In genomic region chr3:32132395-32133004, GRCm38 (mm10) we compare ENCODE assay signal across 27 mouse cellular contexts.
DNase-seq lines count a peak whose midpoint lies in the region; ATAC-seq lines count a peak whose summit lies in the region.
"Had no signal": no experiment of that assay in that cellular context is flagged by ENCODE, and none has a peak within 500 bp of the region (broad histone marks: within the 10 kb centered on the region; RNA-seq: fewer than 3 reads in every experiment).

No protein-coding gene starts in this region.

- H3K27me3 ChIP-seq in embryonic facial prominence, embryonic 11.5 days (ENCODE audit: control insufficient read depth, insufficient read depth, low read length), result no peaks in the 10 kb centered on the region
- H3K27me3 ChIP-seq in embryonic facial prominence, embryonic 10.5 days (replicated peaks; ENCODE audit: low read depth, poor library complexity, severe bottlenecking), result no peaks in the 10 kb centered on the region
- no peaks in the 10 kb centered on the region for H3K27me3 ChIP-seq in hindbrain, embryonic 12.5 days
- no peaks in the 10 kb centered on the region for H3K27me3 ChIP-seq in hindbrain, embryonic 10.5 days (ENCODE audit: insufficient read depth, poor library complexity, severe bottlenecking)
- no peaks in the 10 kb centered on the region for H3K27me3 ChIP-seq in midbrain, embryonic 14.5 days (ENCODE audit: control insufficient read depth, insufficient read depth, low read length)
- H3K27me3 ChIP-seq in midbrain, embryonic 10.5 days (ENCODE audit: low read depth, poor library complexity, severe bottlenecking), result no peaks in the 10 kb centered on the region
- H3K27me3 ChIP-seq: embryonic facial prominence, embryonic 15.5 days; heart, embryonic 12.5 days; heart, embryonic 15.5 days; hindbrain, embryonic 13.5 days; intestine, embryonic 15.5 days had no signal

- H3K27ac ChIP-seq in embryonic facial prominence, embryonic 11.5 days (replicated peaks; ENCODE audit: low read depth, low read length), result no peak overlapping the region
- no peak overlapping the region for H3K27ac ChIP-seq in embryonic facial prominence, embryonic 10.5 days (replicated peaks)
- no peak overlapping the region for H3K27ac ChIP-seq in hindbrain, embryonic 12.5 days
- H3K27ac ChIP-seq in hindbrain, embryonic 10.5 days, result no peak overlapping the region
- peak overlapping the region; percentile 63; the same call in 1 of the 2 replicates for H3K27ac ChIP-seq in midbrain, embryonic 14.5 days (replicated peaks; ENCODE audit: low read depth, low read length)
- no peak overlapping the region for H3K27ac ChIP-seq in midbrain, embryonic 10.5 days (replicated peaks)
- H3K27ac ChIP-seq: embryonic facial prominence, embryonic 15.5 days; heart, embryonic 15.5 days; hindbrain, embryonic 13.5 days; intestine, embryonic 15.5 days had no signal

- no peaks in the 10 kb centered on the region for H3K9me3 ChIP-seq in embryonic facial prominence, embryonic 11.5 days (replicated peaks; ENCODE audit: control insufficient read depth, low read length)
- H3K9me3 ChIP-seq in embryonic facial prominence, embryonic 10.5 days, result no peaks in the 10 kb centered on the region
- no peaks in the 10 kb centered on the region for H3K9me3 ChIP-seq in hindbrain, embryonic 12.5 days (replicated peaks)
- H3K9me3 ChIP-seq in hindbrain, embryonic 10.5 days, result no peaks in the 10 kb centered on the region
- no peaks in the 10 kb centered on the region for H3K9me3 ChIP-seq in midbrain, embryonic 14.5 days (ENCODE audit: control insufficient read depth, low read length)
- H3K9me3 ChIP-seq in midbrain, embryonic 10.5 days (replicated peaks), result no peaks in the 10 kb centered on the region
- H3K9me3 ChIP-seq: embryonic facial prominence, embryonic 15.5 days; heart, embryonic 15.5 days; hindbrain, embryonic 13.5 days; intestine, embryonic 15.5 days had no signal

- H3K36me3 ChIP-seq in embryonic facial prominence, embryonic 11.5 days (replicated peaks; ENCODE audit: control insufficient read depth, insufficient read depth, low read depth, low read length), result no peaks in the 10 kb centered on the region
- no peaks in the 10 kb centered on the region for H3K36me3 ChIP-seq in embryonic facial prominence, embryonic 10.5 days (replicated peaks)
- H3K36me3 ChIP-seq in hindbrain, embryonic 12.5 days, result no peaks in the 10 kb centered on the region
- no peaks in the 10 kb centered on the region for H3K36me3 ChIP-seq in hindbrain, embryonic 10.5 days
- H3K36me3 ChIP-seq in midbrain, embryonic 14.5 days (ENCODE audit: control insufficient read depth, insufficient read depth, low read length), result no peaks in the 10 kb centered on the region
- no peaks in the 10 kb centered on the region for H3K36me3 ChIP-seq in midbrain, embryonic 10.5 days
- H3K36me3 ChIP-seq: embryonic facial prominence, embryonic 15.5 days; heart, embryonic 12.5 days; heart, embryonic 15.5 days; hindbrain, embryonic 13.5 days; intestine, embryonic 15.5 days had no signal

- no peak overlapping the region for H3K4me2 ChIP-seq in embryonic facial prominence, embryonic 11.5 days (ENCODE audit: low read depth, low read length)
- no peak overlapping the region for H3K4me2 ChIP-seq in hindbrain, embryonic 12.5 days (replicated peaks)
- H3K4me2 ChIP-seq in midbrain, embryonic 14.5 days (ENCODE audit: low read length), result no peak overlapping the region
- H3K4me2 ChIP-seq: embryonic facial prominence, embryonic 15.5 days; heart, embryonic 12.5 days; heart, embryonic 15.5 days; hindbrain, embryonic 13.5 days; intestine, embryonic 15.5 days had no signal

- no peak overlapping the region for H3K9ac ChIP-seq in embryonic facial prominence, embryonic 11.5 days (replicated peaks; ENCODE audit: low read length)
- H3K9ac ChIP-seq in hindbrain, embryonic 12.5 days, result no peak overlapping the region
- H3K9ac ChIP-seq in midbrain, embryonic 14.5 days (replicated peaks; ENCODE audit: low read length), result no peak overlapping the region
- H3K9ac ChIP-seq: embryonic facial prominence, embryonic 15.5 days; forebrain, postnatal 0 days; heart, embryonic 12.5 days; heart, embryonic 15.5 days; hindbrain, embryonic 13.5 days; intestine, embryonic 15.5 days had no signal

- no peak for ATAC-seq in embryonic facial prominence, embryonic 11.5 days (replicated peaks; ENCODE audit: insufficient number of reproducible peaks, low FRiP score, low TSS enrichment, low read depth)
- ATAC-seq in hindbrain, embryonic 12.5 days (ENCODE audit: low FRiP score), result 0 out of 2 replicates have a peak, but pooled peaks have one; percentile 60
- ATAC-seq in midbrain, embryonic 14.5 days (ENCODE audit: low FRiP score, low TSS enrichment), result no peak
- ATAC-seq: activated CD4-positive, CD25-positive, alpha-beta regulatory T cell, adult 4 months; forebrain, embryonic 14.5 days; forebrain, postnatal 0 days; hindbrain, embryonic 16.5 days; intestine, embryonic 15.5 days had no signal

- WGBS in embryonic facial prominence, embryonic 11.5 days, result 72% methylated on average over 3 of the region's 3 CpGs
- WGBS in embryonic facial prominence, embryonic 10.5 days, result 82% methylated on average over 3 of the region's 3 CpGs
- 84% methylated on average over 3 of the region's 3 CpGs for WGBS in hindbrain, embryonic 12.5 days
- 88% methylated on average over 3 of the region's 3 CpGs for WGBS in hindbrain, embryonic 10.5 days
- 53% methylated on average over 3 of the region's 3 CpGs for WGBS in midbrain, embryonic 14.5 days
- 92% methylated on average over 3 of the region's 3 CpGs for WGBS in midbrain, embryonic 10.5 days

- H3K4me1 ChIP-seq in embryonic facial prominence, embryonic 11.5 days (ENCODE audit: control insufficient read depth, insufficient read depth, low read length), result no peaks in the 10 kb centered on the region
- H3K4me1 ChIP-seq in embryonic facial prominence, embryonic 10.5 days, result 0 out of 2 replicates have a peak, but pooled peaks cover 6% of the 10 kb centered on the region
- H3K4me1 ChIP-seq in hindbrain, embryonic 12.5 days, result peaks cover 5% of the 10 kb centered on the region; the same call in 1 of the 2 replicates
- peaks cover 10% of the 10 kb centered on the region for H3K4me1 ChIP-seq in hindbrain, embryonic 10.5 days (replicated peaks)
- no peaks in the 10 kb centered on the region for H3K4me1 ChIP-seq in midbrain, embryonic 14.5 days (ENCODE audit: control insufficient read depth, insufficient read depth, low read length)
- peaks cover 17% of the 10 kb centered on the region for H3K4me1 ChIP-seq in midbrain, embryonic 10.5 days
- H3K4me1 ChIP-seq: embryonic facial prominence, embryonic 15.5 days; heart, embryonic 12.5 days; heart, embryonic 15.5 days; intestine, embryonic 15.5 days had no signal

- no peak overlapping the region for H3K4me3 ChIP-seq in embryonic facial prominence, embryonic 11.5 days (ENCODE audit: low read depth, low read length)
- H3K4me3 ChIP-seq in embryonic facial prominence, embryonic 10.5 days, result no peak overlapping the region
- H3K4me3 ChIP-seq in hindbrain, embryonic 12.5 days, result no peak overlapping the region
- H3K4me3 ChIP-seq in hindbrain, embryonic 10.5 days, result no peak overlapping the region
- no peak overlapping the region for H3K4me3 ChIP-seq in midbrain, embryonic 14.5 days (replicated peaks; ENCODE audit: low read depth, low read length)
- no peak overlapping the region for H3K4me3 ChIP-seq in midbrain, embryonic 10.5 days
- H3K4me3 ChIP-seq: embryonic facial prominence, embryonic 15.5 days; heart, embryonic 12.5 days; heart, embryonic 15.5 days; hindbrain, embryonic 13.5 days; intestine, embryonic 15.5 days had no signal

- peak; percentile 6 for DNase-seq in embryonic facial prominence, embryonic 11.5 days (ENCODE audit: low spot score)
- DNase-seq in embryonic facial prominence, embryonic 10.5 days (ENCODE audit: low spot score), result no peak
- DNase-seq in hindbrain, embryonic 10.5 days (ENCODE audit: low spot score), result no peak
- DNase-seq in midbrain, embryonic 14.5 days, result peak; percentile 32
- no peak for DNase-seq in midbrain, embryonic 10.5 days (ENCODE audit: low spot score)
- no peak for DNase-seq in layer of hippocampus, postnatal 25 days (ENCODE audit: extremely low spot score in 1 of 2, low spot score in 1 of 2)
- no peak for DNase-seq in heart, postnatal 4 days
- DNase-seq: adrenal gland, adult 8-10 months; adrenal gland, postnatal 36 days; cerebellum, adult 11 months; cerebellum, adult 2 months; cerebellum, adult 9-11 months; cerebellum, postnatal 25 days; forebrain, postnatal 0 days; gastrocnemius, postnatal 10 days; gastrocnemius, postnatal 36 days; heart, postnatal 10 days; heart, postnatal 36 days had no signal

Comparison
In these comparisons a context has a peak if more than half of its experiments do, and no peak if none do; other contexts are left out.
1. DNase-seq: peak in embryonic facial prominence, embryonic 11.5 days (single experiment) and midbrain, embryonic 14.5 days (single experiment); none in embryonic facial prominence, embryonic 10.5 days (single experiment), hindbrain, embryonic 10.5 days (single experiment), midbrain, embryonic 10.5 days (single experiment), layer of hippocampus, postnatal 25 days (0 of 2) and heart, postnatal 4 days (single experiment).